Mouse (Mus musculus): ENCODE results near the gene Ptprq. TPM values are rescaled to one million over a fixed set of nuclear protein-coding genes. Genes with fewer than 3 reads are reported as not detected.

Gene Ptprq
- total RNA-seq, 2 experiments from 2014 or later, result not detected

DNA sequence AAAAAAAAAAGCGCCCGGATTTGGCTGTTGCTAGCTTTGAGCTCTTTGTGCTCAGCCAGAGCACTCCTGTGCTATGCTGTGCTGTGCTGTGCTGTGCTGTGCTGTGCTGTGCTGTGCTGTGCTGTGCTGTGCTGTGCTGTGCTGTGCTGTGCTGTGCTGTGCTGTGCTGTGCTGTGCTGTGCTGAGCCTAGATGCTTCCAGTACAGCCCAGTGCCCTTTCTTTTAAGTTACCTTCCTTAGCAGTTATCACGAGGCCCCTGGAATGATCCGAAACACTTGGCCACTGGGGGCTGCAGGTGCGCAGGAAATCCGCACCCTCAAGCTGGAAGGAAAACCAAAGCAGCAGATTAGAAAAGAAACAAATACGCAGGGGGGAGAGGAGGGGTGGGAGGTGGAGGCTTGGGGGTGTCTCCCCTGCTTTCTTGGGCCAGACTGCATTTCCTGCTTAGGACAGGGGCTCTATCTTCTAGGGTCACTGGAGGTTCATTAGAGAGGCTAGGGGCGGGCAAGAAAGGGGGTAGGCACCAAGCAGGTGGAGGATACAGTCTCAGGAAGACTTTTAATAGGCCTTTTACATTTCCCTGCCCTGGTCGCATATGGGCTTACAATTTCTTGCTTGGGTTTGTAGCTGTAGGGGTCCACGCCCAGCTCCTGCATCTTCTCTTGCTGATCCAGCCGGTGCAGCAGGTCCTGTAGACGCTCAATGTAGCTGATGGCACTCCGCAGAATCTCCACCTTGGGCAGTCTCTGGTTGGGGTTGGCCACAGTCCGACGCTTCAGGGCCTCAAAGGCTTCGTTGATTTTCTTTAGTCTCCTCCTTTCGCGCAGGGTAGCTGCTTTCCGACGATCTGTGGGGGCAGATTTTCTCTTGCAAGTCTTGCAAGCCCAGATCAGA, 226.0 kb downstream of the Ptprq start:
- no peak for ATAC-seq (replicated peaks; ENCODE audit: poor library complexity)

GRCm38 (mm10) chr10:107492867-107493579, 226.8 kb downstream of the Ptprq start:
- ATAC-seq (replicated peaks; ENCODE audit: poor library complexity), result 0 out of 2 replicates have a peak, but pooled peaks have one; percentile 20

GRCm38 (mm10) chr10:107488654-107489315, 231.1 kb downstream of the Ptprq start:
- ATAC-seq (replicated peaks; ENCODE audit: poor library complexity), result peak; percentile 31; the same call in 1 of the 2 replicates

DNA sequence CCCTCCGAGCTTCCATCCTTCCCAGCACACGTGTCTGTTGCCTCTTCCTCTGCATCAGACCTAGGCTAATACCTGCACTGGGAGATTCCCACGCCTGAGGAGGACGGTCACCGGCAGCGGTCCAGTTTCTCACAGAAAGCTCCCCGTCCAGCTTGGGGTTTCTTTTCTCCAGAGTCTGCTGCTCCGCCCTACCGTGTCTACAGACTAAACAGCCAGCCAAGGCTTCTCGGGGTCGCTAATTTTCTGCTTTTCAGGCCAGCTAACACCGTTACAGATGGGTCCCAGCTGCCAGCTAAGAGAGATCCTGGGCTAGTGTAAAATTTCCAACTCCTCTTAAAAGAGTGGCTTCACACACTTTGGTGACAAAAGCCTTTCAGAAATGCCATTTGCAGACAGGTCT, 233.1 kb downstream of the Ptprq start:
- ATAC-seq (replicated peaks; ENCODE audit: poor library complexity), result no peak

- no peak for ATAC-seq (replicated peaks; ENCODE audit: poor library complexity)
Measured at GRCm38 (mm10) chr10:107485870-107486269, 234.0 kb downstream of the Ptprq start, which contains the start of gene Myf5. Myf5 (minus strand) TSS chr10:107486134.

GRCm38 (mm10) chr10:107484050-107484449, 235.8 kb downstream of the Ptprq start:
- ATAC-seq (replicated peaks; ENCODE audit: poor library complexity), result no peak

DNA sequence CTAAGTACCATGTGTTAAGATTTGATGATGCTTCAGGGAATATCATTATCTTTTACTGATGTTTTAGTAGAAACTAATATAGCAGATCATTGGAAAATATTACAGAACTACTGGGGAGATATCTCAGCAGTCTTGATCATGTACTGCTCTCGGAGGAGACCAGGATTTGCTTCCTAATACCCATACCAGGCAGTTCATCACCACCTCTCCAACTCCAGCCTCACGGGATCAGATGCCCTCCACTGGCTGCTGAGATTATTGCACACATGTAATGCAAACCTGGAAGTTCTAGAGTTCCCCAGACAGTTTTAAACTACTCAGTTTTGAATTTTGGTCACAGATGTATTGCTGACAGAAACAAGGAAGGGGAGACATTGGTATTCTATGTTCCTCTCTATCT, 246.4 kb downstream of the Ptprq start:
- ATAC-seq (replicated peaks; ENCODE audit: poor library complexity), result no peak

- ATAC-seq (replicated peaks; ENCODE audit: poor library complexity), result no peak
Measured at GRCm38 (mm10) chr10:107471712-107472111, 248.1 kb downstream of the Ptprq start.

GRCm38 (mm10) chr10:107467819-107468218, 252.0 kb downstream of the Ptprq start:
- no peak for ATAC-seq (replicated peaks; ENCODE audit: poor library complexity)

Other genes starting within 250 kb of the Ptprq start
- not detected in 2 replicates for gene Myf5, start 233.9 kb downstream of the Ptprq start, total RNA-seq (2015)
- gene Myf5, start 233.9 kb downstream of the Ptprq start, total RNA-seq (2017), result not detected in 2 replicates
- not detected in 2 replicates for gene Myf6, start 225.3 kb downstream of the Ptprq start, total RNA-seq (2015)
- gene Myf6, start 225.3 kb downstream of the Ptprq start, total RNA-seq (2017), result not detected in 2 replicates
- gene Otogl, start 192.1 kb upstream of the Ptprq start, total RNA-seq (2015), result 2.9 and 3.3 TPM in 2 replicates
- 1.5 and 2.0 TPM in 2 replicates for gene Otogl, start 192.1 kb upstream of the Ptprq start, total RNA-seq (2017)

All from megakaryocyte progenitor cell, adult 5-6 weeks (primary cell).